25 mouse cellular contexts compared by ENCODE assay signal in the genomic region with DNA sequence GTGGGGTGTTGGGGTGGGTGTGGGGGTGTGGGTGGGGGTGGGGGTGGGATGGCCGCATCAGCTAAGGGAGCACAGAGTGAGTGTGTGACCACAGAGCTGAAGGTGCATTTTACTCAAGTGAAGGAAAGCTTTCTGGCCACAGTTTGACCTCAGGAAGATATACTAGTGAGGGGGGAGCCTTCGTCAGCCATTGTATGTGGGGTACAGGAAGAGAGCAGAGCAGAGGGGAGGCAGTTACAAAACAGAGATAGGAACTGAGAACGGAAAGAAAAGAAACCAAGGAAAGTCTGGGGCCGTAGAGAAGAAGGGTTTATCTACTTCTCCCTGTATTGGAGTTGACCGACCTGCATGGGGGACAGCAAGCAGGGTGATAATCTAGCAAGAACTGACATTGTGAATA. TPM values are rescaled to one million over a fixed set of nuclear protein-coding genes. Genes with fewer than 3 reads are reported as not detected.
"Had no signal": no experiment of that assay in that cellular context is flagged by ENCODE, and none has a peak within 500 bp of the region (broad histone marks: within the 10 kb centered on the region; RNA-seq: fewer than 3 reads in every experiment).

No protein-coding gene starts in this region.

- ATAC-seq: intestine, embryonic 16.5 days; midbrain, embryonic 16.5 days had no signal

- H3K27me3 ChIP-seq: limb, embryonic 13.5 days; liver, embryonic 15.5 days; midbrain, embryonic 12.5 days; neural tube, embryonic 13.5 days; stomach, embryonic 15.5 days had no signal

- H3K9ac ChIP-seq: limb, embryonic 13.5 days; liver, embryonic 15.5 days; midbrain, embryonic 12.5 days; neural tube, embryonic 13.5 days; stomach, embryonic 15.5 days had no signal

- H3K4me1 ChIP-seq: midbrain, embryonic 12.5 days; neural tube, embryonic 13.5 days had no signal

- H3K4me2 ChIP-seq: limb, embryonic 13.5 days; liver, embryonic 15.5 days; midbrain, embryonic 12.5 days; neural tube, embryonic 13.5 days; stomach, embryonic 15.5 days had no signal

- H3K36me3 ChIP-seq: limb, embryonic 10.5 days; limb, embryonic 13.5 days; liver, embryonic 15.5 days; midbrain, embryonic 12.5 days; neural tube, embryonic 13.5 days; stomach, embryonic 15.5 days had no signal

- H3K27ac ChIP-seq: layer of hippocampus, adult 2 months; limb, embryonic 10.5 days; limb, embryonic 13.5 days; liver, embryonic 15.5 days; macrophage; midbrain, embryonic 12.5 days; neural tube, embryonic 13.5 days; stomach, embryonic 15.5 days had no signal

- DNase-seq: kidney, adult 18-20 months; kidney, adult 9 months; kidney, postnatal 25 days; layer of hippocampus, adult 9-11 months; lung, adult 2 months; retina, postnatal 1 day; right cerebral cortex, postnatal 25 days; spleen, adult 18-20 months; thymus, postnatal 25 days had no signal

- H3K9me3 ChIP-seq: limb, embryonic 10.5 days; limb, embryonic 13.5 days; liver, embryonic 15.5 days; midbrain, embryonic 12.5 days; neural tube, embryonic 13.5 days; stomach, embryonic 15.5 days had no signal

- H3K4me3 ChIP-seq: layer of hippocampus, adult 2 months; limb, embryonic 10.5 days; limb, embryonic 13.5 days; liver, embryonic 15.5 days; midbrain, embryonic 12.5 days; myocyte; neural tube, embryonic 13.5 days; stomach, embryonic 15.5 days had no signal

RNA-seq across cellular contexts. Expression of gene Slc44a3, which starts 47.2 kb away (rescaled TPM):
- total RNA-seq: layer of hippocampus, adult 2 months; layer of hippocampus, postnatal 25 days; left cerebral cortex, adult 18-20 months; left cerebral cortex, postnatal 25 days; monocyte, adult 5-6 weeks; neutrophil, adult 5-6 weeks had no signal
- polyA plus RNA-seq: macrophage had no signal
